Mouse (Mus musculus): Measurements from ENCODE around the gene Rnf41. TPM values are rescaled to one million over a fixed set of nuclear protein-coding genes. Genes with fewer than 3 reads are reported as not detected.

Gene Rnf41
- polyA plus RNA-seq, 1 experiment, result 35.3 TPM

DNA sequence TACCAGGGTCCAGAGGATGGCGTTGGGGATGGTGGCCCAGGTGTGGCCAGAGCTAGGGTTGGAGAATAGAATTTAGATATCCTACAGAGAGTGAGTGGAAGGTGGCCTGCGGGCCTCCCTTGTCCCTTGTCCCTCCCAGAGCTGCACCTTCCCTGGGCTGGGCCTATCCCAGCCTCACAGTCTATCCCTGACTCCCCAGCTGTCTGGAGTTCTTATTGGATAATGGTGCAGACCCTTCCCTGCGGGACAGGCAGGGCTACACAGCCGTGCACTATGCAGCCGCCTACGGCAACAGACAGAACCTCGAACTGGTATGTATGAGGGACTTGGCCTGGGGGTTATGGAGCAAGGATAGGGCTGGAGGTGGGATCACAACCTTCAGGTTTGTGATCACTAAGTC lies 25.6 kb upstream of the Rnf41 start:
- DNase-seq (ENCODE audit: low read depth), result no peak

DNA sequence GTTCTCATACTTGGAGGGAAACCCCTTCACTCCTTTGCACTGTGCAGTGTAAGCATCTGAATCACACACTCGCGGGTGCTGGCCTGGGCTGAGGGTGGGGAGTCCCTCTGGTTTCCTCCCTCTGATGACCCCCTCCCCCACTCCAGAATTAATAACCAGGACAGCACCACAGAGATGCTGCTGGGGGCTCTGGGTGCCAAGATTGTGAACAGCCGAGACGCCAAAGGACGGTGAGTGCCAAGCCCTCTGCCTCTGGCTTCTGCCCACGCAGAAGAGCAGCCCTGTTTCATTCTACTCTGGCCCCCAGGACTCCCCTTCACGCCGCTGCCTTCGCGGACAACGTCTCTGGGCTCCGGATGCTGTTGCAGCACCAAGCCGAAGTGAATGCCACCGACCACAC lies 22.5 kb upstream of the Rnf41 start:
- no peak for DNase-seq (ENCODE audit: low read depth)

DNA sequence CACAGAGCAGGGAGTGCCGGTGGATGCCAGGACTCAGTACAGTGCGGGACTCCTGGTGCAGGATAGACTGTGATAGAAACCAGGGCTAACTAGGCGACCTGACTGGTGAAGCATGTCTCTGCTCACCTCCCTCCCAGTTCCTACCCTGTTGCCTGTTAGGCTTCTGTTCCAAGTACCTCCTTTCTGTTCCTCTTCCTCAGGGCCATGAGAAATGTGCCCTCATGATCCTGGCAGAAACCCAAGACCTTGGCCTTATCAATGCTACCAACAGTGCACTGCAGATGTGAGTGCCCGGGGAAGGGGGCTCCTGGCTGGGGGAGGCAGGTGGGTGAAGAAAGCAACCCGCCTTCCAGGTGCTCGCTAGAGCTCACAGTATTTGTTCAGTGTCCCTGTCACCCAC lies 21.9 kb upstream of the Rnf41 start:
- no peak for DNase-seq (ENCODE audit: low read depth)

DNA sequence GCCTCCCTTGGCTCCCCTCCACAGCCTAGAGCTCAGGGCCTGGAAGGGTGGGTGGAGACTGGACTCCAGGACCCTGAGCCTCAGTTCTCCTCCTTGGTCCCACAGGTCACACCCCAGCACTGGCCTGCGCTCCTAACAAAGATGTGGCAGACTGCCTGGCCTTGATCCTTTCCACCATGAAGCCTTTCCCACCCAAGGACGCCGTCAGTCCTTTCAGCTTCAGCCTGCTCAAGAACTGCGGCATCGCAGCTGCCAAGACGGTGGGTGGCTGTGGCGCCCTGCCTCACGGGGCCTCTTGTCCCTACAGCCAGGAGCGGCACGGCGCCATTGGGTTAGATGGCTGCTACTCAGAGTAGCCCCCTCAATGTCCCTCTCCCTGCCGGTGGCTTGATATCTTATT lies 21.1 kb upstream of the Rnf41 start:
- DNase-seq (ENCODE audit: low read depth), result no peak

DNA sequence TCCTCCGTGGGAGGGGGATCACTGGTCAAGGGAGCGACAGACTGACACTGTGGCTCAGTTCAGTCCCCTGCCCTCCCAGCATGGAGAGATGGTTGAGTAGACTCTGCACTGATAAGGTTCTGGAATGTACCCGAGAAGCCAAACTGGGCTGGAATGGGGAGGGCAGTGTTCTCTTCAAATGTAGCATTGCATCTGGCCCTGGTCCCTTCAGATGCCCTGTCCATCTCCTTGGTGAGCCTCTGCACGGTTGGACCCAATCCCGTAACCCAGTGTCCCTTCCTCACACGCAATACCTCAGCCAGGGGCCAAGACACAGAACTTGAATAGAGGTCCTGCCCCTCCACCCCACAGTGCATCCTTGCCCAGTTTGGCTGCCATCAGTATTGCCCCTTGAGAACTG lies 19.6 kb upstream of the Rnf41 start:
- DNase-seq (ENCODE audit: low read depth), result no peak

DNA sequence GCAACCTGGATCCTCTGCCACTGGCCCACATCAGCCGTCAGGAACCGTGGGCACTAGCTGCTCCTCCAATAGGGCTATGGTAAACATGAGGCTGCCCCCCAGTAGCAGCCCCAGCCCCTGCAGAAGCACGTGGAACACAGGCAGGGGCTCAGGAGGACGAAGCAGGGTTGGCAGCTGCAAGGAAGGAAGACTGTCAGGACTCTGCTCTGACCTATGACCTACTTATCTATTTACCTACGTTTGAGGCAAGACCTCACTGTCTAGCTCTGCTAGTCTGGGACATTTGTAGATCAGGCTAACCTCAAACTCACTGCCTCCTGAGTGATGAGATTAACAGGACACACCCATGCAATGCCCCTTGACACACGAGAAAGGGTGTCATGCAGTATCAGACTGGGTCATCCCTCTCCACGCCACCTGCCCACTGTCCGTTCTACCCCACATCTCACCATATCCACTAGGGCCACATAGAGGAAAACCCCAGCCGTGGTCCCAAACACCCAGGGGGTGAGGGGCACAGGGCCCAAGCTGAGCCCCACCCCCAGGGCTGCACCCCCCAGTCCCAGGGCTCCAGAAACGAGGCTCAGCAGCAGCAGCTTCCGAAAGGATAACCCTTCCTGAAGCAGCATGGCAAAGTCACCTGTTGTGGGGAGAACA lies 15.3 kb upstream of the Rnf41 start:
- DNase-seq (ENCODE audit: low read depth), result no peak

DNA sequence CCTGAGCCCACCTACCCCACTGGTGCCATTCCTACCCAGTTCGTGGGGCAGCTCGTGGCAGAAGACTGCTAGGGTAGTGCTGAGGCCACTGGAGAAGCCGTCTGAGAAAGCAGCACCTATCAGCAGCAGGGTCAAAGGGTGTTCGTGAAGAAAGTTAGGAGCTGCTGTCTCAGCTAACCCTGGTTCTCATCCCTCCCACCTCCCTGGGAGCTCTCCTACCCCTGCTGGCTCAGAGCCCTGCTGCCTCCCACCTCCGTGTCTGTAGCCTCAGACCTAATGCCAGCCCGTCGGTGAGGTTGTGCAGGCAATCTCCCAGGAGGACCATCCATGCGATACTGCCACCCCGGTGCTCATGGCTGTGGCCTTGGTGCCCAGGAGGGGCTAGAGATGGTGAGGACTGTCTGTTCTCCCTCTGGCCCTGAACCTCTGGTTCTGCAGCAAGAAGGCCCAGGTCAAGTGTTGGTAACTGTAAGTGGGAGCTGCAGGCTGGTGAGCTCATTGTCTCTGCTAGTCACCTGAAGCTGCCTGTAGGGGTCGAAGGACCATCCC lies 14.7 kb upstream of the Rnf41 start:
- DNase-seq (ENCODE audit: low read depth), result no peak

DNA sequence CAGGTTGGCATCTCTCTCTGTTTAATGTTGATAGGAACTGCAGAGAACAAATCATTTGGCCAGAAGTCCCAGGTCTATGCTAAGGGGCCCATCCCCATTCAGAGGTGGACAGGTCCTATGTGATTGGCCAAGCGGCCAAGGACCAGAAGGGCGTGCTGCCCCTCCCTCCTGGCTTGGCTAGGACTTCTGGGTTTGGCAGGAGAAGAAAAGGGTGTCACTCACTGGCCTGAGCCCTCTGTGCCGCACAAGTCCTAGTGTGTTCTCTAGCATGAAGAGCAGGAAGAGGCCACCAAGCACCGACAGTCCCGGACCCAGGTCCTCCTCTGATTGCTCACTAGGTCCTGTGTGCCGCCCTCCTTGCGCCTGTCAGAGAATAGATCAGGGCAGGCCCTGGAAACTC lies 14.0 kb upstream of the Rnf41 start:
- DNase-seq (ENCODE audit: low read depth), result no peak

DNA sequence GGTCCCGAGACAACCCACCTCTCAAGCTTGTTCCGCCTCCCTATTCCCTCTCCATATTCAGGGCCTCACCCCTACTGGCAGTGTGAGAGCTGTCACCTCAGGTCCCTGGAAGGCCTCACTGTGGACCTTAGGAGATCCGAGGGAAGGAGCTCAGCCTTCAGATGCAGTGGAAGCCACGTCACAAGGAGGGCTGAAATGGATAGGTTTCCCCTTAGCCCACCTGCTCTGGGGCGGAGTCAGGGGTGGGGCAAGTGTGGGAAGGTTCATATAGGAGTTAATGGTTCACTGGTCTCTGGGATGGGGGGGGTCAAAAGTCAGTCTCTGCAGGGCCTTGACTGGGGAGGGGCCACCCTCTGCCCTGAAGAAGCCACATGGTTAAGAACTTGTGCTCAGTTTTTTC lies 11.1 kb upstream of the Rnf41 start:
- DNase-seq (ENCODE audit: low read depth), result no peak

DNA sequence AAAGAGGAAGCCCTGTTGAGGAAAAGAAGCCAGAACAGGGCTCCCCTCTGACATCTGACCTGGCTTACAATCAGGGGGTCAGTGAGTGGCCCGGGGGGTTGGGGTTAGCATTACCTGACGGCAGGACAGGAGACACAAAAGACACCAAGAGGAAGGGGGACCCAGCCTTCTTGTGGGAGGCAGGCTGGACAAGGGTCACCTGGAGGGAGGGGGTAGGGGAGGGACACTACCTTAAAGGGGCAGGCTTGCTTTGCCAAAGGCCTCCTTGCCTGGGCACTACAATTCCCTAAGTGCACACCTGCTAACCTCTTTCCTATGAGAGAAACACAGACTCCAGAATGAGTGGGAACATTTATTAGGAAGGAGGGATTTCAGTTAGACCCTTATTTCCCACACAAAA lies 10.4 kb upstream of the Rnf41 start, which contains the start of gene Slc39a5:
Gene Slc39a5, minus strand, starts transcription at position 174 of the 400 bp plus-strand sequence.
- DNase-seq (ENCODE audit: low read depth), result no peak

DNA sequence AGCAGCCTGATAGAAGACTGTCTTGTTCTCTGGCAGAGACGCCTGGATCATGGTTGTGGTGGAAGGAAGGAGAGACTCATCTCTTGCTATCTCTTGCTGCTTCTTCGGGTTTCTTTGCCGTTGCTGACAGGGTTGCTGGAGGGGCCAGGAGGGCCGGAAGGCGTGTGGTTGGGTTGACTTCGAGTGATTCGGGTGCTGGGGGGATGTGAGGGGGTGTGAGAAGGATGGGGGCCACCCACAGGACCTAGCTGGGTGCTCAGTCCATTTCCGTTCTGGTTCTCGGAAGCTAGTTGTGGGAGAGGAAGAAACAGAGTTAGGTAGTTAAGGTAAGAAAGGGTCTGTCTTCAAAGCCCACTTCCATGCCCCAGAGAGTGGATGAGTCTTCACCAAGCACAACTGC lies 9.8 kb upstream of the Rnf41 start:
- DNase-seq (ENCODE audit: low read depth), result no peak

DNA sequence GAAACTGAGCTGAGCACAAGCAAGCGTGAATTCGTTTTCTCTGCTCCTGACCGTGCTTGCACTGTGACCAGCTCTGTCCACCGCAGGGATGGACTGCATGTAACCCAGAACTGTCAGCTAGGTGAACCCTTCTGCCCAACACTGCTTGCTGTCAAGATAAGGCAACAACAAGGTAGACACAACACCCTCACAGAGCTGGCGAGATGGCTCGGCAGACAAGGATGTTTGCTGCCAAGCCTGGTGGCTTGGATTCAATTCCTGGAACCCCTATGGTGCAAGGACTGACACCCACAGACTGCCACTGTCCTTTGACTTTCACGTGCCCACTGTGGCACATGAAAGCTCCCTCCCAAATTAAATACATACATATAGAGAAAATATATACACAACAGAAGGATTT lies 7.5 kb upstream of the Rnf41 start:
- no peak for DNase-seq (ENCODE audit: low read depth)

DNA sequence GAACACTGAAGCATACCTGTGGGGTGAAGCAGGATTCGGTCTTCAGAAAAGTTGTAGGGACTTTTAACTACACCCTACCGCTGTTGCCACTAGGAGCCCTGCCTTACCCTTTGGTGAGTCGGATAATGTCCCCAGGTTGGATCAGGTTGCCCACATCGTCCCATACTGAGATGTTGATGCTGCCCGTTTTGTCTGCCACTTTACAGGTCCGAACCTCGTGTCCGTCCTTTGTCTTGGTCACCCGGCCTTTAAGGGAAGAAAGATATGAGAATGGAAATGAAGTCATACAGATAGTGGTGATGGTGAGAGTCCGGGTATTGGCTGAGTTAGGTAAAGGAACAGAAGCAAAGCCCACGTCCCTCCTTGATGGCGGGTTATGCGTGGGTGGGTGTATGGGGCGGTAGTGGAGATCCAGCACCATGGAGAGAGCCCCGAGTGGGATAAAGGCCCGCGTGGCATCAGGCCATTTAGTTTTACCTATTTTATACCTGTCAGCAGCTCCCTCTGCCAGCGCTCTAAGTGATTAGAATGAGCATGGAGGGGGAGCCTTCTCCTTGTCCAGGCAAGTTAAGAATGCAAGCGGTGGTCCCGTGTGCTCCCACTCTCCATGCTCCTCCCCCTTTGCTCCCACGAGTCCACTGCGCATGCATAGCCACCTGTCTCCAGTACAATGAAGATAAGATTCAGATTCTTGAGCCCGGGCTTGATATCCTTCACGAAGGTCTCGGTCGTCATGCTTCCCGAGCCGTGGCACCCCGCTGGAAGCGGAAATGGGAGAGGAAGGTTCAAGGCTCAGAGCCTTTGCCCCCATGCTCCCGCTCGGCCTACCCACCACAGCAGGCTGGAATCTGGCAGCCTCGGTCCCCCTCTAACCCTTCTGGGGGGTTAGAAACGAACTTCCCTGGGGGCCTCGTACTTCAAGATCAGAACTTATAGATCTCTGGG lies 2.6 kb upstream of the Rnf41 start:
- no peak for DNase-seq (ENCODE audit: low read depth)

DNA sequence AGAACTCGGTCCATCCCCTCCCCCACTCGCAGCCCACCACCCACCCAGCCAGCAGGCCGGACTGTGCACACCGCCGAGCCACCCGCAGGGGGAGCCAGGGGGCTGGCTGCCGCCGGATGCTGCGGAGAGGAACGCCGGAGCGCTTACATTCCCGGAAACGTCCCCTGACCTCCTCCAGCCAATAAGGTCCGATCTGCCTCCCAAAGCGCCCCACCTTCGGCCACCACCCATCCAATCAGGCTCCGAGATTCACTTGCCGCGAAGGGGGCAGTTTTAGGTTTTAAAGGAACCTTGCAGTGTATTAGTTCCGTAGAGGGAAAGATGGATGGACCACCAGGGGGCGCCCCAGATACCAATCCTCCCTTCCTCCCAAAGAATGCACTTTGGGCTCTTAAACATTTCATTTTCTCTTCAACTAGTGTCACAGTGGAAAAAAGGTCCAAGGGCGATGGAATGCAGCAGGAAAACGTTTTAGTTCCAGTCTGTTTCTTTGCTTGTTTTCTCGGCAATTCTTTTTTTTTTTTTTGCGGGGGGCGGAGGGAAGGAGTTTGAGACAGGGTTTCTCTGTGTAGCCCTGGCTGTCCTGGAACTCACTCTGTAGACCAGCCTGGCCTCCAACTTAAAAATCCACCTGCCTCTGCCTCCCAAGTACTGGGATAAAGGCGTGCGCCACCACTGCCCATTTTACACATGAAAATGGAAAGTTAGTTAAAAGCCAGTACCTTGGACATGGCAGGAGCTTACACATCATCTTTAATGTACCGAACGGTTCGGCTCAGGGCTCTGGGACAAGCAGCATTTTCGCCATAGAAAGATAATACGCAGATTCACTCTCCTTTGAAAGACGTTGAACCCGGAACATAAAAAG lies 1.5 kb upstream of the Rnf41 start:
- peak; percentile 86 for DNase-seq (ENCODE audit: low read depth)

DNA sequence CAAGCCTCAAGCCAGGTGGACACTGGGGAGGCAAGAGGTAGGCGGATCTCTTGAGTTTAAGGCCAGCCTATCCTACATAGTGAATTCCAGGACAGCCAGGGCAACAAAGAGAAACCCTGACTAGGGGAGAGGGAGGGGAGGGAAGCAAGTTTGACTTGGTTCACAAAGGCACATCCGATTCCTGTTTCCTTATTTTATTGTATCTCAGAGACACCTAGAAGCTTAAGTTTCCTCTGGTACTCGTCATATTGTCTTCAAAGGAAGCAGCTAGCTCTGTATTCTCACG lies 954 bp upstream of the Rnf41 start:
- DNase-seq (ENCODE audit: low read depth), result no peak

DNA sequence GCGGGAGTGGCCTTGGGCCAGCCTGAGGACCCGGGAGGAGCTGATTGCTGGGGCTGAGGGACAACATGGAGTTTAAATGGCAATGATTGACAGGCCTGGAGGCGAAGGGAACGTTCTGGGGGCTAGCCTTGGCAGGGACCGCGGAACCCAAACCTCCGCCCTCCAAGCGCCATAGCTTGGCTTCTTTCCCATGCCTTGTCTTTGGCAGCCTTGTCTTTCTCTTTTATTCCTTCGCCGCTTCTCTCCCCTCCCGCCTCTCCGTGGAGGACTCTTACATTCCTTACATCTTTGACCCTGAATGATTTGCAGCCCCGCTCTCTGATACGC lies 561 bp downstream of the Rnf41 start:
- no peak for DNase-seq (ENCODE audit: low read depth)

DNA sequence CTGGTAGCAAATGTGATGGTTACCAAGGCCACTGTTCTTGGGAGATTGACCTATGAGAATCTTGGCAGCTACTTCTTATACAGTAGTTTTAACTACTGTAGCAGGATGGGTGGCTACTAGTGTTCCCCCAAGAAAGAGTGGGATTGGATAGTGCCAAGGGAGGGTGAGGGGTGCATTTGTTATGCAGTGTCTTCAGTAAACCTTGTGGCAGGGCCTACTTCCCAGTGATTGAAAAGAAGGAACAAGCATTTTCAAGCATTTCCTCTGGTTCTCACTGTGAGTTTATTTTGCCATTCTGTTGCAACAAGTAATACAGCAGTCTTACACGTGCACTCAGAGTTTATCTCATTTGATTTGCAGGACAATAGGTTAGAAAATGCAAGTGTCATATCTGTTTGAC lies 1.1 kb downstream of the Rnf41 start:
- no peak for DNase-seq (ENCODE audit: low read depth)

DNA sequence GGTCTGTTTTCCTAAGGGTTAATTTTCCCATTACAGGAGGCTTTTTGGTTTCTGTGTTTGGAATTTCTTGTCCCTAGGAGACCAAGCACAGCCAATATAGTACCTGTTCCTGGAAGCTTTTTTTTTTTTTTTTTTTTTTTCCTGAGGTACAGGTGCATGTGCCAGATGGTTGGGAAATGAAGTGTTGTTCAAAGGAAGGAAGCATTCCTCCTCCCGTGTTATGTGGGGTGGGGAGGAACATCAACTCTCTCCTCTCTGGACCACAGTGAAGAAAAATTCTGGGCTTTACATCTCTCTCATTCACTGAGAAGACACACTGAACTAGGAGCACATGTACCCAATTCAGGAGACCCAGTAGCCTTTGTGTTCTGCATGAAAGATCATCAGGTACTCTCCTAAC lies 1.6 kb downstream of the Rnf41 start:
- no peak for DNase-seq (ENCODE audit: low read depth)

DNA sequence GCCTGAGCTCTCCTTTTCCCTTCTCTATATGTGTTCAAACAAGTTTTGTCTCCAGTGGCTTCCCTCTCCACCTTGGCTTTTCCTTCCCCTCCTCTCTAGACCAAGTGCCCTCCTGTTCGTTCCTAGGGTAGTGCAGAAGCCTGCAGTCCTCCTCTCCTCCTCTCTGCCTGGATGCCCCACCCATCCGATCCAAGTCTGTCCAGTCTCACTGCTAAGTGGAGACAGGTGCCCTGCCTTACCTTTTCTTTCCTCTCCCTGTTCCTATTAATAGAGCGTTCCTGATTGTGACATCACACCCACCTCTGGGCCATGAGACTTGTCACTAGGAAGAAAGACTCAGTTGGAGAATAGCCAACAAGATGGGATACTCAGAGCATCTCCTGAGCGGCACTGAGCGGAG lies 3.4 kb downstream of the Rnf41 start:
- no peak for DNase-seq (ENCODE audit: low read depth)

DNA sequence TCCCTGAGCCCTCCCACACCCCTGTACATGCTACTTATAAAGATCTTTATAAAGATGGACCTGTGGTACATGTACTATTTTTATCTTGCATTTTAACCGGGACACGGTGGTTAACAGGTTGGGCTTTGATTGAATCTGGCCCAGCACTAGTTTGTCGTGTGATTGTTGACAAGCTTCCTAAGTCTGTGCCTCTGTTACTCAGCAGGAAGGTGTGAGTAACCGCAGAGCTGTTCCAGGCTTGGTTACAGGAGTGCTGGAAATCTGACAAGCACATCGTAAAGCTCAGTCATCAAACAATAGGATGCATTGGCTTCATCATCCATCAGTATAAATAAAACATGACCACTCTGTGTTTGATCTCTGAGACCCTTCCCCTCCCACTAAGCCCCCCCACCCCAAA lies 11.0 kb downstream of the Rnf41 start:
- no peak for DNase-seq (ENCODE audit: low read depth)

DNA sequence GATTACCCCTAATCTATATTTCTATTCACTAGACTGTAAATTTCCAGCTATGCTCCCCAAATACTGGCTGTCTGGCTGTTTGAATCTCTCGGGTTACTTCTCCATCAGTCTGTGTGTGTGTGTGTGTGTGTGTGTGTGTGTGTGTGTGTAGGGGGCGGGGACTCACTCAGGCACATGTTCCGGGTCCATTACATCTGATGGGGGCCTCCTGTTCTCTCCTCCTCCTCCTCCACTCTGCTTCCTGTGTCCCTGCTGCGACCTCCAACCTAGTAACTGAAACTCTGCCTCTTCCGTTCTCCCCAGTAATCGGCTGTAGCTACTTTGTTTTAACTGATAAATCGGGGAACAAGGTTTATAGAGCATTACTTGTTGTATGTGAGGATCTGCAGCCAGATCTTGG lies 13.1 kb downstream of the Rnf41 start:
- DNase-seq (ENCODE audit: low read depth), result no peak

DNA sequence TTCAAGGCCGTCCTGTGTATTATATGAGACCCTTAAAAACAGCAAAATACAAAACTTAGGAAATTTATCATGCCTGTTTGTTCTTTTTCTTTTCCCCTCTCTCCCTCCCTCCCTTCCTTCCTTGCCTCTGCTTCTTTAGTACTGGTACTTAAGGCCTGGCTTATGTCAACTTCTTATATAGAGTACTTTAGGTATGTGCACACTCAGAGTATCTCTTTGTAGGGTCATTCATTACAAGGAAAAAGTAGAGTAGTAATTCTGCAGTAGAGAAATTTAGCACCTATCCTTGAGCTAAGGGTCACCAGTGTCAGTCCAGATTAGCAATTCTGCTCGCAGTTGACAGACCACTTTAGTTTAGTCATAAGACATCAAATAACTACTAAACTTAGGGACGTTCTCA lies 13.8 kb downstream of the Rnf41 start:
- no peak for DNase-seq (ENCODE audit: low read depth)
